Mouse (Mus musculus): Measurements from ENCODE around the gene Qsox2. TPM values are rescaled to one million over a fixed set of nuclear protein-coding genes. Genes with fewer than 3 reads are reported as not detected.

Qsox2 gene
- total and polyA plus RNA-seq, 2 experiments from 2014 or later = 7.5 to 8.5 TPM

DNA sequence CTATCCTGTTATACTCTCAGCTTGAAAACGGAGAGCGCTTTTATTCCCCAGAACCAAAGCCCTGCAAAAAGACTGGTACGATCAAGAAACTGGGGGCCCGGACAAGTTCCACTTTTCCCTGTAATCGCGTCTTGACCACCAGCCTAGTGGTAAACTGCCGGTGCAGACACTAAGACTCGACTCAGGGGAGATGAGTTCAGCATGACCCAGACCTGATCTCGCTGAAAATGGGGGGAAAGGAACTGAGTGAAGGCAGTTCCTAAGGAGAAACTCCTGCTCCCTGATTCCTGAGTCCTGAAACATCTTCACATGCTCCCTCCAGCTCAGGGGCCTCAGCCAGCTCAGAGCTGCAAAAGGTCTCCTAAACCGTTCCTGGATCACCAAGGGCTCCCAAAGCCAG is 31.6 kb downstream of the Qsox2 start:
- DNase-seq (ENCODE audit: low spot score) (no peak), ATAC-seq (ENCODE audit: insufficient read depth, low read depth) (no peak)
- Histone ChIP-seq H3K9ac (replicated peaks; ENCODE audit: low read depth, low read length) (no peak overlapping the region), H3K9me3 (replicated peaks; ENCODE audit: control insufficient read depth, low read length) (0 out of 2 replicates have a peak, but pooled peaks cover under 1% of the 10 kb centered on the region), H3K27ac (ENCODE audit: low read depth) (no peak overlapping the region), H3K4me2 (ENCODE audit: low read depth, low read length) (no peak overlapping the region), H3K36me3 (replicated peaks; ENCODE audit: control insufficient read depth, insufficient read depth, low read length) (peaks cover 13% of the 10 kb centered on the region), H3K27me3 (ENCODE audit: control insufficient read depth, insufficient read depth, low read length) (peaks cover 73% of the 10 kb centered on the region), H3K4me3 (ENCODE audit: low read depth, low read length) (no peak overlapping the region), H3K4me1 (ENCODE audit: control insufficient read depth, insufficient read depth) (no peaks in the 10 kb centered on the region)
- no peak for TF ChIP-seq EP300 (IDR thresholded peaks at IDR 0.05; ENCODE audit: low read depth)
- no peak for TF ChIP-seq CTCF (IDR thresholded peaks at IDR 0.05; ENCODE audit: low read depth)
- WGBS = 18% methylated on average over 10 of the region's 10 CpGs

DNA sequence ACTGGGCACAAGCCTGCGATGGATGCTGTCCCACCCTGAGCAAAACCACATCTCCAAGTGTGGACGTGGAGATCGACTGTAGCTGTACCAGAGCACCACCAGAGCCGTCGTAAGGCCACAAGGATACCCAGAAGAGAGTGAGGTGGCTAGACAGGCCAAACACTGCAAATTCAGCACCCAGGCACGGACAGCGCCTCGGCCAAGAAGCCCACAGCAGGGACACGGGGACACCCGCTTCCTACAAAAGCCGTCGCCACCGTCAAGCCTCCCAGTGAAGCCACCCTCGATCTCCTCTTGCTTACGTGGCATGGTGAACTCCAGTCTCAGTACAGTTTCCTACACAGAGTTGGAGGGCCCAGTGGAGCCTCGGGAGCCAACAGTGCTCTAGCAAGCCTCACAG is 32.2 kb downstream of the Qsox2 start:
- no peaks in the 10 kb centered on the region for H3K9me3 ChIP-seq (replicated peaks; ENCODE audit: control insufficient read depth, low read length)
- no peaks in the 10 kb centered on the region for H3K4me1 ChIP-seq (ENCODE audit: control insufficient read depth, insufficient read depth)
- no peak for TF ChIP-seq CTCF (IDR thresholded peaks at IDR 0.05; ENCODE audit: low read depth)
- TF ChIP-seq EP300 (IDR thresholded peaks at IDR 0.05; ENCODE audit: low read depth) = no peak
- 1% methylated on average over 16 of the region's 16 CpGs for whole genome bisulfite sequencing
- H3K4me2 ChIP-seq (ENCODE audit: low read depth, low read length) = no peak overlapping the region
- no peak overlapping the region for H3K9ac ChIP-seq (replicated peaks; ENCODE audit: low read depth, low read length)
- ATAC-seq (ENCODE audit: insufficient read depth, low read depth) (0 out of 2 replicates have a peak, but pooled peaks have one; percentile 34), DNase-seq (ENCODE audit: low spot score) (no peak)
- peaks cover 7% of the 10 kb centered on the region for H3K36me3 ChIP-seq (replicated peaks; ENCODE audit: control insufficient read depth, insufficient read depth, low read length)
- no peak overlapping the region for H3K27ac ChIP-seq (ENCODE audit: low read depth)
- H3K27me3 ChIP-seq (ENCODE audit: control insufficient read depth, insufficient read depth, low read length) = peaks cover 80% of the 10 kb centered on the region
- no peak overlapping the region for H3K4me3 ChIP-seq (ENCODE audit: low read depth, low read length)

DNA sequence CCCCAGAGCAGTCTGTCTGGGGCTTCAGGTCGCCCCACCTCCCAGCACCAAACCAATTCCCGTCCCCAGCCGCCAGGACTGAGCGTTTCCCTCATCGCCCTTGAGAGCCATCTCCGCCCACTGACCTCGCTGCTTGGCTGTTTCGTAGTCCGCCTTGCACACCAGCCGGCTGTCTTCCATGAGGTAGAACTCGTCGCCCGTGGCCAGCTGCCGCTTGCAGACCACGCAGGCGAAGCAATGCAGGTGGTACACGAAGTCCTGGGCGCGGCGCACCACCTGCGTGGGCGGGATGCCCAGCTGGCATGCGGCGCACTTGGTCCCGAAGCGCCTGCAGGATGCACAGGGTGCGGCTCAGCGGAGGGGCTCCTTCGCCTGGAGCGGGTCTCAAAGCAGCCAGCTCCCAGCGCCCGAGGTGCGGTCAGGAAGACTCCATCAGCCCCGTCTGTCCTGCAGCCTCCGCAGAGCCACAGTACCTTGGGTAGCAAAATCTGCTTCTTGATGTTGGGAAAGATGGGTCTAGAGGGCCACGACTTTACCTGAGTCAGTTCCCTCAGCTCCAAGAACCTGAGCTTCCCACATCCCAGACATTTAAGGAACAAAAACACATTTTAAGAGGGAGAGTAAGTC is 34.4 kb downstream of the Qsox2 start:
- peaks cover 100% of the 10 kb centered on the region for H3K27me3 ChIP-seq (ENCODE audit: control insufficient read depth, insufficient read depth, low read length)
- DNase-seq (ENCODE audit: low spot score) = no peak
- WGBS = 2% methylated on average over 36 of the region's 36 CpGs
- H3K4me2 ChIP-seq (ENCODE audit: low read depth, low read length) = no peak overlapping the region
- no peaks in the 10 kb centered on the region for H3K9me3 ChIP-seq (replicated peaks; ENCODE audit: control insufficient read depth, low read length)
- H3K36me3 ChIP-seq (replicated peaks; ENCODE audit: control insufficient read depth, insufficient read depth, low read length) = no peaks in the 10 kb centered on the region
- TF ChIP-seq EP300 (IDR thresholded peaks at IDR 0.05; ENCODE audit: low read depth) = no peak
- H3K27ac ChIP-seq (ENCODE audit: low read depth) = no peak overlapping the region
- no peak overlapping the region for H3K9ac ChIP-seq (replicated peaks; ENCODE audit: low read depth, low read length)
- H3K4me3 ChIP-seq (ENCODE audit: low read depth, low read length) = no peak overlapping the region
- no peaks in the 10 kb centered on the region for H3K4me1 ChIP-seq (ENCODE audit: control insufficient read depth, insufficient read depth)
- no peak for ATAC-seq (ENCODE audit: insufficient read depth, low read depth)

DNA sequence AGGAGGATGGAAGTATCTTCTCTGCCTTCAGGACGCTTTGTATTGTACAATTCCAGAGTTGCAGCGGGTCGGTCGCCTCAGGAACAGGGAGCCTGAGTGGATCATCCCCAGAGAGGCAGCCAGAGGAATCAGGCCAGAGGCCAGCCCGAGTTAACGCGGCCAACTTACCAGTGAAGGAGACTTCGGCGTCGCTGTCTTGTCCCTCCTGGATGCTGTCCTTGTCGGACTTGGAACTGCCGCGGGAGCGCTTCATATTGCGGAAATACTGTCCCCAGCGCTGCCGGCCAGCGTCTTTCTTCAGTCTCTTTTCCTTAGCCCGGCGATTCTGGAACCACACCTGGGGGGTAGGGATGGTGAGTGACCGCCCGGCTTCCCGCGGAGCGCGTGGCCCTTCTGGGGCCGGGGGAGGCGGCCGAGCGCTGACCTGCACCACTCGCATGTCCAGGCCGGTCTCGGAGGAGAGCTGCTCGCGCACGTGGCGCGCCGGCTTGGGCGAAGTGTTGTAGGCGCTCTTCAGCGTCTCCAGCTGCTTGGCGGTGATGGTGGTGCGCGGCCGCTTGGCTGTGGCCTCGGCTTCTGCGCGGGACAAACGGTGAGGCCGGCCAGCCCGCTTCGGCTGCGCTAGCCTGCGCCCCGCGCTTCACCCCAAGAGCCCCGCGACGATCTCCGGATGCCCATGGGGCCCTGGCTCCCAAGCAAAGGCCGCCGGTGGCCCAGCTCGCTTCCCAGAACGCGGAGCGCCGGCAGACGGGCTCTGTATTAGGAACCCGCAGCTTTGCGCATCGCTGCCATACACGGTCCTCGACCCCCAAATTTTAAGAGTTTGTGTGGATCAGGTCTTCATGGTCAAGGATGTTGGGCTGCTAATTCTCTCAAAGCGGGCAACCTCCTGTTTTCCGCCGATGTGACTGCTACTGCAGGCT is 35.1 kb downstream of the Qsox2 start:
- H3K4me2 ChIP-seq (ENCODE audit: low read depth, low read length) = no peak overlapping the region
- DNase-seq (ENCODE audit: low spot score) (no peak), ATAC-seq (ENCODE audit: insufficient read depth, low read depth) (no peak)
- H3K36me3 ChIP-seq (replicated peaks; ENCODE audit: control insufficient read depth, insufficient read depth, low read length) = no peaks in the 10 kb centered on the region
- H3K4me3 ChIP-seq (ENCODE audit: low read depth, low read length) = no peak overlapping the region
- no peaks in the 10 kb centered on the region for H3K4me1 ChIP-seq (ENCODE audit: control insufficient read depth, insufficient read depth)
- peaks cover 100% of the 10 kb centered on the region for H3K27me3 ChIP-seq (ENCODE audit: control insufficient read depth, insufficient read depth, low read length)
- no peak for TF ChIP-seq CTCF (IDR thresholded peaks at IDR 0.05; ENCODE audit: low read depth)
- no peak for TF ChIP-seq EP300 (IDR thresholded peaks at IDR 0.05; ENCODE audit: low read depth)
- no peak overlapping the region for H3K9ac ChIP-seq (replicated peaks; ENCODE audit: low read depth, low read length)
- no peaks in the 10 kb centered on the region for H3K9me3 ChIP-seq (replicated peaks; ENCODE audit: control insufficient read depth, low read length)
- 1% methylated on average over 76 of the region's 77 CpGs for whole genome bisulfite sequencing
- no peak overlapping the region for H3K27ac ChIP-seq (ENCODE audit: low read depth)

DNA sequence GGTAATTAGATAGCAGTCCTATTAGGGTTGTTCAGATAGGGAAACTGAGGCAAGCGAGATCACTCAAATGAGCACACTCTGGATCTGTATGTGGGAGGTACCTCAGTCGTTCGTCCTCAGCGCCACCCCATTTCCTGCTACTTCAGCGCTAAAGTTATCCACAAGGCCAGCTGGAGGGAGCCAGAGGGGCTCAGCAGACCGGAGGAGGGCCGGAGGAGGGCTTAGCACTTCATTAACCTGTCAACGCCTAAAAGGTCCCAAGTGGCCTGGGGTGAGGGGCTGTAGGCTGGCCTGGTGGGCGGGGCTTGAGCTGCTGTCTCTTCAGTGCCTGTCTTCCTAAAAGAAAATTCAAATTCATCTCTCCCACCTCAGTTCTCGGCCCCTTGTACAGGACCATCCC is 38.8 kb downstream of the Qsox2 start:
- WGBS = 0% methylated on average over 10 of the region's 10 CpGs
- ATAC-seq (ENCODE audit: insufficient read depth, low read depth) (no peak), DNase-seq (ENCODE audit: low spot score) (no peak)
- no peak for TF ChIP-seq CTCF (IDR thresholded peaks at IDR 0.05; ENCODE audit: low read depth)
- TF ChIP-seq EP300 (IDR thresholded peaks at IDR 0.05; ENCODE audit: low read depth) = no peak
- Histone ChIP-seq H3K27ac (ENCODE audit: low read depth) (no peak overlapping the region), H3K4me1 (ENCODE audit: control insufficient read depth, insufficient read depth) (no peaks in the 10 kb centered on the region), H3K9ac (replicated peaks; ENCODE audit: low read depth, low read length) (no peak overlapping the region), H3K4me3 (ENCODE audit: low read depth, low read length) (no peak overlapping the region), H3K27me3 (ENCODE audit: control insufficient read depth, insufficient read depth, low read length) (peaks cover 98% of the 10 kb centered on the region), H3K9me3 (replicated peaks; ENCODE audit: control insufficient read depth, low read length) (no peaks in the 10 kb centered on the region), H3K4me2 (ENCODE audit: low read depth, low read length) (peak overlapping the region; percentile 3; the same call in 1 of the 2 replicates), H3K36me3 (replicated peaks; ENCODE audit: control insufficient read depth, insufficient read depth, low read length) (no peaks in the 10 kb centered on the region)

Measured in heart, postnatal 0 days (tissue).